Mouse (Mus musculus): ENCODE data around the gene Scrn1.

DNA sequence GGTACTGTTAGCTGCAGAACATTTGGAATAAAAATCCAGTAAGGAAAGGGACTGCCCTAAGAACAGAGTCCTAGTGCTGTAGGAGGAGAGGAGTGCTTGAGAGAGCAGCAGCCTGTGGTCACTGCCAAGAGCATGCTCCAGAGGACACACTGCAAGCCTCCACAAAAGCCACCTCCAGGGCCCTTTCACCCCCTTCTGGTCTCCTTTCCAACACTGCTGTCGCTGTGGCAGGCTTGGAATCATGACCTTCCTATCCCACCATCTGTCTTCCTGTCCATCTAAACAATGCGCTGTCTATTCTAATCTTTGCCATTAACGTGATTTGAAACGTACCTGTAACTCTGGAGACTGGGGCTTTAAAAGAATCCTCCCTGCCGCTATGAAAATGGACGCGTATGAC is 7.8 kb downstream of the Scrn1 start:
- TF ChIP-seq CTCF (IDR thresholded peaks at IDR 0.05; ENCODE audit: low read depth), result no peak
- no peak for TF ChIP-seq EP300 (optimal IDR thresholded peaks at IDR 0.05)

All from stomach, postnatal 0 days (tissue).